Mouse (Mus musculus) left cerebral cortex, adult 9 months (tissue): ENCODE measurements around the gene Max.

ENCODE experiments used
- DNase-seq, 2 experiments: peaks; one replicate each; pipeline ENCODE4 v3.0.0; 2022; ENCODE audit warnings: low spot score in 2 of 2

Gene Max

DNA sequence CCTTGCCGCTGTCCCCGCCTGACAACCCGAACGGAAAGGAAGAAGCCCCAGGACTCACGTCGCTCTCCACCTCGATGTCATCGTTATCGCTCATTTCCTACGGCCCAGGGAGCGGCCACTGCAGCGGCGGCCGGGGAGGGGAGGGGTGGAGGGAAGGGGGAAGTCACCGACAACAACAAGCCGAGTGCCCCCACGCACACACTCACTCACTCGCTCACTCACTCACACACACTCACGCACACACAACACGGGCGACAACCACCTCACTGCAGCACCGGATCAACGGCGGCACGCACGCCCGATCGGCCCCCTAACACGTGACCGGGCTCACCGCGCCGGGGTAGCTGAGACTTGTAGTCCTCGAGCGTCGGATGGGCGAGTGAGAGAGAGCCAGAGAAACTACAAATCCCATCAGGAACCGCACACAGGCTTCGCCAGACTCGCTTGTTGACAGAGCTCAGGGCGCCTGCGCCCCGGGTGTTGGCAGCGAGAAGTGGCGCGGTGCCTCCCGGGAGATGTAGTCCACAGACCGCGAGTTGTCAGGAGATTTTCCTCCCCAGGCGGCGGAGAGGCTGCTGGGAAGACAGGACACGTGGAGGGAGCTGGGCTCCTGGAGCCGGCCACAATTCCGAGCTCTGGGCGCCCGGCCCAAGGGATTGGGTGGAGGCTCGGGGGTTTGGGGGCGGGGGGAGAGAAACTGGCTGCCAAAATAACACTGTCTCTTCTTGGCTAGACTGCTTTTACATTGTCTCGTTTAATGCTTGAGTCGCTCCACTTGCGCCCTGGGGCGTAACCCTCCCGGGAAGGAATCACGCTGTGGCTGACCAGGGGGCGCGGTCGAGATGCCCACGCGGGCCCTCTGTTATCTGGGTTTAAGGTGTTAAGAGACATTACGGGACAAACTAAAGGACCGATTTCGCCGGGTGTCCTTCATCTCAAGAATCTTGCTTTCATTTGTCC lies at the start of gene Max:
Max (minus strand) TSS at position 270 of the 960 bp plus-strand sequence.
- peak; percentile 99 for DNase-seq

DNA sequence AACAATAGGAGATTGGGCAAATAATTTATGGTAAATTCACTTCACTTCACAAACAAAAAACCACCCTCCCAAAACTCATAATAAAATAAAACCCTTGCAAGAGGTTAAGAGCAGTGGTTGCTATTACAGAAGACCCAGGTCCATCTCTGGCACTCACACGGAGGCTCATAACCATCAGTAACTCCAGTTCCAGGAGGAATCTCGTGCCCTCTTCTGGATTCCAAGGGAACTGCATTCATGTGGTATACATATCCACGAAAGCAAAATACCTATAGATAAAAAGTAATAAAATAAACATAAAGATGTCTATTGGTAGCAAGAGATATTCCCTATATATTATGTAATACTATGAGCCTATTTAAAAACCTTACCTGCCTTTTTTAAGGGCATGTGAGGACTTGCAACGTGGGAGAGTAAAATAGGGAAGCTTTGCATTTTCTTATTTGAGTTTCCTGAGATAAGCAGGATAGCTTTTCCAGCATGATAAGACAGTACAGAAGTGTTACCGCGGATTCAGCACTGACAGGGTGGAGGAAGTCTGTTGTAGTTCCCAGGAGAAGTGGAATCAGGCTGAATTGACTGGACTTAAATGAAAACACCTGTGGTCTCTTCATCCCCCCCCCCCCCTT lies 49.2 kb upstream of the Max start:
- no peak for DNase-seq

DNA sequence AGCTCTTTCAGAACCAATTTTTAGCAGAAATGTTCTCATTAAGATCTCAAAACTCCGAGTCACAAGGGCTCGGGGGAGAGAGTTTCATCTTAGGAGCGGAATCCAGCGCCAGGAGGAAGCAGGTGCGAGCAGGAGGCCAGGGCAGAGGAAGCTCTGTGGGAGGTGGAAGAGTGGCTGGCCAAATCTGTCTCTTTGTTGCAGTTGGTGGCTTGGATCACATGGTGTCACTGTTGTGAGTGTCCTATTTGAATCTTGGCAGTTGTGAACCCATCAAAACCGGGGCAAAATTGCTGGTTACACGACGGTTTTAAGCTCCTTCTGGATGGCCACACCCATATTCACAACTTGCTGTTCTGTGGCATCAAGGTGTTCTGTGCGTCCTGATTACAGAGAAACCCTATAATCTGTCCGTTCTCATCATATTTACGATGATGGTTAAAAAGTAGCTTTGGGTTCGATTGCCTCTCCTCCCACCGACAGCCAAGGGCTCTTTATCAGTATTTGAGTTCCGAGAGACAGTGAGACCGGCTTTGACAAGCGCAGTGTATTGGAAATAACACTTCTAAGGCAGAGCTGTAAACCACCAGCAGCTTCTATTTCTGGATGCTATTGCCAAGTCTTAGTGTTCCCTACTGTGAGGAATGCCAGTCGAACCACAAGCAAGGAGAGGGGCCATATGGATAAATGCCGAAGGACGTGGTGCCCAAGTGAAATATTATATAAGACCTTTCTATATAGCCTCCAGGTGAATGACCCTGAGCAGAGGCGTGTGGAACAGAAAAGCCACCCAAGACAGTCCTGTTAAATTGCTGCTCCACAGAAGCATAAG lies 47.4 kb upstream of the Max start:
- DNase-seq, result peak in 1 of 2 experiments; percentile 16

DNA sequence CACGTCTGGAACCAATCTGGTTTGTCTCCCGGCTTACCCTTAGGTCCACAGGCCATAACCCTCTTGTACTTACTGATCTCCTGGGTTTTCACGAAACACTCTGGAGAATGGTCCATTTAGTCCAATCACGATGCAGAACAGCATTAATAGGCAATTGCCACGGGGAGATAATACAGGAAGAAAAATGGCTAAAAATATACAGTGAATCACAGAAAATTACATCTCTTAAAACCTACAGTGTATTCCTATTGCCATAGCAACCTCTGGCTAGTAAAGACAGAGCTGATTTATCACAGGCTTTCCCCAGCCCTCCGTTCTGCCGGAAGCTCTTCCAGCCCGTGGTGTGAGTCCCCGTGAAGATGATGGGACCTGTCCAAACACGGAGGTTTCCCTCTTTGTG lies 42.9 kb upstream of the Max start:
- DNase-seq, result peak in 1 of 2 experiments; percentile 19

DNA sequence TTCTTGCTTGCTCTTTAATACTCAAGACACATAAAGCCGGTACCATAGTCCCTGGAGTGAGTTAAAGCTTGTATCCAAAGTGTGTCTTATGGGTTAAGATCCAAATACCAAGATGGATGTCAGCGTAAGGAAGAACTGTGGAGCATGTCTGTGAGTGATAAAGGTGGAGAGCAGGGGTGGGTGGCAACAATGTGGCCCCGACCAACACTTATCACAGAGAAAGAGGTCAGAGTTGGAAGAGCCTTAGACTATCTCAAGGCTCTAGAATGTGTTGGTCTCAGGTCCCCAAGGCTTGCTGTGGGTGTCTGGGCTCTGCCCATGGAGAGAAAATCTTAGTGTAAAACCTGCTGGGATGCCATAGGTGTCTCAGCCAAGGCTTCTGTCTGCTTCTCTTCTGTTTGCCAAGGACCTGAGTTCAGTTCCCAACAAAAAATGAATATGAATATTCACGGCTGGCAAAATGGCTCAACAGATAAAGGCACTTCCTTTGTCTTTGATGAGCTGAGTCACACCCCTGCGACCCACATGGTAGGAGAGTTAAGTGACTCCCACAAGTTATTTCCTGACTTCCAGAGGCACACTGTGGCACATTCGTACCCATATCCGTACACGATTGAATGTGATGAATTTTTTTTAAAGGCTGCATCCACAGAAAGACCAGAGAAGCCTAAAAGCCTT lies 40.7 kb upstream of the Max start:
- no peak for DNase-seq

DNA sequence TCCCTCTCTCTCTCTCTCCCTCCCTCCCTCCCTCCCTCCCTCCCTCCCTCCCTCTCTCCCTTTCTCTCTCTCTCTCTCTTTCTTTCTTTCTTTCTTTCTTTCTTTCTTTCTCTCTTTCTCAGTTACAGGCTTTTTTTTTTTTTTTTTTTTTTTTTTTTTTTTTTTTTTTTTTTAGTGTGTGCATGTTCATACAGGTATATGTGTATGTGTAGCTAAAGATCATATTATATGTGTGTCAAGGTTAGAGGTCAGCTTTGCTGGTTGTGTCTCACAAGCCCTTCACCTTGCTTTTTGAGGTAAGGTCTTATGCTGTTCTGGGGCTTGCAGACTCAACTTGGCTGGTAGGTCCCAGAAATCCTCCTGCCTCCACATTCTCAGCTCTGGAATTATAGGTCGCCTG lies 39.3 kb upstream of the Max start:
- no peak for DNase-seq

DNA sequence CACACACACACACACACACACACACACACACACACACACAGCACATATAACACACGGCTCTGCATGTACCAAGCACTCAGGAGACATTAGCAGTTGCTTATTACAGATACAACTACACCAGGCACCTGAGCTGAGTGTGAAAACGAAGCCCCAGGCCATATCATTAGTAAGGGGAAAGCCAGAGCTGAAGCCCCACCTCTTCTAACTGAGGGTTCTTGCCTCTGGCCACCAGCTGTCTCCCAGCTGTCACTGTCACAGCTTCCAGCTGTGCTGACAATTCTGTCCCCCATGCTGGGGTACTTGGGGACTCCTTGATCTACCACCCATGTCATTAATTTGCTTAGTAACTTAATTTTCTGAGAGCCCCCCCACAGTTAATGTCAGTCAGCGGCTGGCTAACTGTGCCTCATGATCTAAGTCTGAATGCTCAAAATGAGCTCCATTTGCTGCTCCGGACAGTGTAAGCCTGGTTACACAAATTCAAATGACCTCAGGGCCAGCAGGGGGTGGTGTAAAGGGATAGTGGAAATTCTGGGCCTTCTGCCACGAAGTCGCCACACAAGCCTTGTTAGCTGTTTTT lies 38.8 kb upstream of the Max start:
- no peak for DNase-seq

DNA sequence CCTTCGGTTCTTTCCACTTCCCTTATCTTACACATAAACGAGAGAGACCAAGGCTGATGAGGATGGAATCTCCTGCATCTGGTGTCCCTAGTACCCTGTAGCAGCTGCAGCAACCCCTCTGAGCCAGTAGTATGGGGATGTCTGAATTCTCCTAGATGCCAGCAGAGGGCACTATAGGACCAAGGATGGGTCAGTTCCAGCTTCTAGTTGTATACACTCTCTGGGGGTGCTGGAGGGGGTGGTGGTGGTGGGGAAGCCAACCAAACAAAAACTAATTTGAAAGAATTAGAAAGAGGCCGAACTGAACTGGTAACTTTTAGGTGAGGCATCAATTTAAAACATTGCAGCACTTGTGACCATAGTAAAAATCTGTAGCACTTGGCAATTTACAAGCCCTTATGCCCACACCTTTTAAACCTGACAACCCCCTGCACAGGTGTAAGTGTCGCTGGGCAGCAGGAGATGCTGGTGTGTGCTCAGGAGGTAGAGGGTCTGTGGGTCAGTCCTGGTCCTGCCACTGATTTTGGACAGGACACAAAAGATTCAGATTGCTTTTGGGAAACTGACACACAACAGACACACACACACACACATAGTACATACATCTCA lies 38.2 kb upstream of the Max start:
- peak in 1 of 2 experiments; percentile 75 for DNase-seq

DNA sequence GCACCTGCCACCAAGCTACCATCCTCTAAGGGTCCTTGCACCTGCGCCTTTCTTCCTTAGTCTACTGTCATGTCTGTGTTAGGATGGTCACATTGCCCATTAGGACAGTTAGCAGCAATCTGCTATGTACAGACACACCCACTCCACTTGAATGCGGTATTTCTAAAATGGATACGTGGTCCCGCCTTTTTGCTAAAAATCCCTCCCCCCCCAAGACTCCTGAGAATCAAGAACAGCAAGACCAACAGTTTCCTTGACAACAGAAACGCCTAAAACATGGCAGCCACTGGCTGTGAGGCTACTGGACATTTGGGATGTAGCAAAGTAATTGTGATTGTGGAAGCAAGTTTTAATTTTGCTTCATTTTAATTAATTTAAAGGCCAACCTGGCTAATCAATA lies 32.8 kb upstream of the Max start:
- no peak for DNase-seq

DNA sequence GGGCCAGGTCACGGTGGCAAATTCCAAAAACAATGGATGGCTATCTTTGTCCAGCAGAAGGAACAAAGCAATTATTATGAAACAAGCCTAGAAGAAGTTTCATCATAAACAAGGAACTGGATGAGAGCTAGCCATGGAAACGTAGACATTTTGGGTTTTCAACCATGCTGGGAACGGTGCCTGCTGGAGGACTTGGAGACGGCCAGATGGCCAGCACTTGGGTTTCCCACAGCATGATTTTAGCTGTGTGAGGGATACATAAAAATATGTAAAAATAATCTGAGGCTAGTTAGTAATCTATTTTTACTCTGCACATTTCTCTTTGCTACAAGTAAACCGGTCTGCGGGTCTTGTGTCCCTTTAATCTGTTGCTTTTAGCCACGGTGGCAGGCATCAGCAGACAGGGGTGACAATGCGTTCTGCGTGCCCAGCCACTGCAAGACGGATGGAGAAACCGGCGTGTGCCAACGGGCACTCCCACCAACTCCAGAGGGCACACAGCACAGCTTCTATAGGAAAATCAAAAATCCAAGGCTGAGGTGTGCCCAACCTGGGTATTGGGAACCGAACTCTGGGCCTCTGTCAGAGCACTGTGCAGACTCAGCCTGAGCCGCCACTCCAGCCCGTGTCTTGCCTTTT lies 31.0 kb upstream of the Max start:
- DNase-seq, result peak in 1 of 2 experiments; percentile 77

DNA sequence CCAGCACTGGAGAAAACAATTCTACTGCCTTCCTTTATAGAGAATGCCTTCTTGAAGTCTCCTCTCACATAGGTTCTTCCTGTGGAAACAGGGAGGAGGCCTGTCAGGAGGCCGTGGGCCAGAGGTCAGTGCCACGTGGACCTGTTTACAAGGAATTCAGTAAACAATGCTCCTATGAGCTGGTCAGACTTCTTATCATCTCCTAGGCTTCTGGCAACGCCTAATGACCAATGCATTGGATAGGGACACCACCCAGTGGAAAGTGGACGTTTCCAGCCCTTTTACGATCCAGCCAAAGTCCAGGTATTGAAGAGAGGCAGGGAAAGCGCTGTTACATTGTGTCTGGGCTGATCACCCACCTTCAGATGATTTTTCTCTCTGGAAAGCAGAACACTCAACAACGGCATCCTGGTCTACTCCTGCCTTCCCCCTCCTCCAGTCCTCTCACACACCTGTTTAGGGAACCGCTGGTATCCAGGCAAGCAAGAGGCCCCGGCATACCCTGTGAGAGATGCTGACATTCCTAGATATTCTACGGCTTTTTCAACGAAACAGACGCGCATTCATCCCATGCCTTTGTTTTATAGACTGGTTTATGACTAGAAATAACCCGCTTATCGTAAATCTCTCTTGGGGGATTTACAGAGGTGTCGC lies 20.9 kb upstream of the Max start:
- DNase-seq, result no peak

DNA sequence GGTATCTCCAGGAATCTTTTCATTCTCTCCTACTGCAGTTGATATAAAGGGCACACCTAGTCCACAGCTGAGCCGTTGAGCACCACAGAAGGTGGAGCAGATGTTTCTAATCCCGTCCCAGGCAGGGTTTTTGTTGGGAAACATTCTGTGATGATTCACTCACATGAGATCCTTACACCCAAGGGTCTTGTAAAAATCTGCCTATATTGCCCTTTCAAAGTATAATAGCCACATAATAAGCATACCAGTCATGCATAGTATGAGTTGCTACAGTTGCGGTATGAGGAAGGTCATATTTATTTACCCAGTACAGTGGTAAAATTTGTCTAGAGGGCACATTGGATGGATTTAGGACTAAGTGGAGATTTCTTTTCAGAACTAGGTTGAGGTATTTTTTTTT lies 17.5 kb upstream of the Max start:
- no peak for DNase-seq

DNA sequence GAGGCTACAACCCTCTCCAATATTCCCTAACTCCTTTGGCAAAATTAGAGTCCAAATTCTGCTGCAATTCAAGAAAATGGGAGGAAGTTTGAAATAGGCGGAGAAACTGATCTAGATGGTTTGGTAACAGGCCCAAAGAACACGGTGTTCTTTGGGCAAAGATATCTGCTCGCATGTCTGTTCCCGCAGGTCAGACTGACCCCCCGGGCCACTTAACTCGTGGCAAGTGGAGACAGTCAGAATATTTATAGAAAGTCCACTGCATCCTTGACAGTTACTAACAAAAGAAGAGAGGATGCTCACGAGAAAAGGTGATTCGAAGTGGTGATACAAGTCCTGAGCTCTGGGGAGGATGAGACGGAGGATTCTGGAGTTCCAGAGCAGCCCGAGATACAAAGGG lies 10.7 kb upstream of the Max start:
- no peak for DNase-seq

DNA sequence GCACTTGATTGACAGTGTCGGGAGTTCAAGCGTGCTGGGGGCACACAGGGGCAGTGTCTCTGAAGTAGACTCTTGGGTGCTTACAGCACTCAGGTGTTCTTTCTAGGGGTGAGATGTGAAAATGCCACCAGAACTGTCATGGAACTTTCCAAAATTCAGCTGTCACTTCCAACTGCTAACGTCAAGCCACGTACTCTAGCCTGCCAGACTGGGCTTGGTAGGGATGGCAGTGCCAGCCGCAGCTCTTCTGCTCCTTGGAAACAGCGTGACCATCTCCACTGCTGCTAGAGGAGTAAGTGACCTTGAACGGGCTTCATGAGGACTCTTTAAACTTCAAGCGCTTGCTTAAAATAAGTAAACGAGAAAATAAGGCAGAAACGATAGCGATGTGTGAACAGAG lies 10.2 kb upstream of the Max start:
- DNase-seq, result no peak

DNA sequence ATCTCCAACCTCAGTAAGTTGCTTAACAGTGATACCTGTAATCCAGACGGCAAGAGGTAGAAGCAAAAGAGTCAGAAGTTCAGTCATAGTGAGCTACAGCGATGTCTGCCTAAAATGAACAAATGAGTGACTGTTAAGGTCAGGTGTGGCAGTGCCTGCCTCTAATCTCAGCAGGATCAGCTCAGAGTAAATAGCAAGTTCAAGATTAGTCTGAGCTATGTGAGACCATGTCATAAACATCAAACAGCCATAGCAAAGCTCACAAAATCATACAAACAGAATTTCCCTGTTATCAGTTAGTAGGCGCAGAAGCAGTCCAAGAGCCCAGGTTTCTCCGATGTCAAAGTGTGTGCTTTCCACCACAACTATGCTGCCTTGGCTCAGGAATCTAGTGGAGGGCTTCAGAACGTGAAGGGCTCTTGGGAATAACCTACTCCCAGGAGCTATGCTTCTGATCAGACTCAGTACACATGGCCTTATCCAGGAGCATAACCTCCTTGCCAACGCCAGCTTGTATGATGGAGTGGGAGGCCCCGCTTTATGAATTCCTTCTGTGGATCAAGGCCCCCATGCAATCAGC lies 9.7 kb upstream of the Max start:
- no peak for DNase-seq

DNA sequence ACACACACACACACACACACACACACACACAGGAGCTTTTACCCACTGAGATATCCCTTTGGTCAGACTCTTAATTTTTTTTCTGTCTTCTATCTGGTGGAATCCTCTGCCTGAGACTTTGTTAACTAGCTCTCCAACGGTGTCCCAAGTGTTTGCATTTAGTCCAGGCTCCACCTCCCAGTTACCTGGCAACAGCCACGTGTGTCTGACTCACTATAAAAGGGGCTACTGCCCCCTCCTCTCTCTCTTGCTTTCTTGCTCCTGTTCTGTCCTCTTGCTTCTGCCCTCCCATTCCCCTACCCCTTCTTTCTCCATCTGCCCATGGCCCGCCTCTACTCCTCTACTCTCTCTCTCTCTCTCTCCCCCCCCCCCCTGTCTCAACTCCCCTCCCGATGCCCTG lies 3.9 kb upstream of the Max start:
- no peak for DNase-seq

DNA sequence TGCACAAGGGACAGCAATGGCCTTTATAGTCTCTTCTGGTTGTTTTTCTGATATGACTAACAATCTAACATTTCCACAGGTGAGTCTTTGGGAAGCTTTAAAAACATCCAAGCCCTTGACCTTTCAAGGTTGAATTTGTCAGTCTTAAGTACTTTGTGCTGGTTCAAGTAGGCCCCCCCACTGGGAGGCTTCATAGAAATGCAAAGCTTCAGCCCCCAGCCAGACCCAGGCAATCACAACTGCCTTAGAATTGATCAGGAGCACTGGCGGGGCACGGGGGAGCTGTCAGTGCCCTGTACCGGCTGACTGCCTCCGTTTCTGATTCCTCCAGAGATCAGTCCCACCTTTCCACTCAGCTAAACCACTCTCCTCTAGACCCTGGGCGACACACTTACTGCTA lies 3.1 kb upstream of the Max start:
- no peak for DNase-seq

DNA sequence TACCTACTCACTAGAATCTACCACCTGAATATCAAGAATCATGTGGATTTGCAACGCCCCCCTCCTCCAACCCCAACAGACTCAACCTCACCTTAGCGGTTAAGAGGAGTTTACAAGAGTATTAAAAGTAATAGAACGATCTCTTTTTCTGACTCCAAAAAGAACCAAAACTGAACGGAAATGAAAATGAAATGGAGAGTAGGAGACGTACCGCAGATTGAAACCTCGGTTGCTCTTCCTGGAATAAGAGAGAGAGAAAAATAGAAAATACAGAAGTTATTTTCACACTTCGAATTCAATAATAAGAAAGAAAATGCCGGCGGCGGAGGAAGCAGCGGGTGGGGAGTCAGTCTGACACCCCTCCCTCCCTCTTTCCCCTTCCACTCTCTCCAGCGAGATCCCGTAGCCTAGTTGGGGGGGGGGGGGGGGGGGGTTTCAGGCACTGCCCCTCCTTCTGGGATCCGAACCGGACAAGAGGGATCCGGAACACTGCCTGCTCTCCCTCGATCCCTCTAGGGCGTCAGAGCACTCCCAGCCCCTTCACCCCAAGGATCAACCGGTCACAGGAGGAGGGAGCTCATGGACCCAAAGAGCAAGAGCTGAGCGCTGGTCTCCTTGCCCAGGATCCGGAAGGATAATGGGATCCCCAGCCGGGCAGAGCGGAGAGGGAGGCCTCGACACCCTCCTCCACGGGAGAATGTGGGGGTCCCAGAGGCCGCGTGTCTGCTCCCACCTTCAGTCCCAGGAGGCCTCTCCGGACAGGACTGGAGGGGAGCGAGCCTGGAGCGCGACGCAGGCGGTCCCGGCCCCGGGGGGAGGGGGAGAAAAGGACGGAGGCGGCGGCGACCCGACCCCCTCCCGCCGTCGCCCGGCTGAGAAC lies 709 bp downstream of the Max start:
- no peak for DNase-seq

DNA sequence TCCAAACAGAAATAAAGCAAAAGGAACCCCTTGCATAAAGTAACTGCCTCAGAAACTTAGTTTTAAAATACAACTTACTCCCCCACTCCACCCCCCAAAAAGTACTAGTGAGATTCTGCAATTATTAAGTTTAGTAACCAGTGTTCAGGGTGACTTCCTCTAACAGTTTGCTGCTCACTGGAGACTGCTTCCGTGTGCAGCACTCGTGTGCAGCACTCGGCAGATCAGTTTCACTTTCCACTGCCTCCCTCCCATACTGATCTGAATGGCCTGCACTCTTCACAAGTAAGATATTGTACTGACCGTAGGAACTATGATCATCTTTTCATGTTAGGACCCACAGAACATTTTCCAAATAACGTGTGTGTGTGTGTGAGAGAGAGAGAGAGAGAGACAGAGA lies 4.3 kb downstream of the Max start:
- DNase-seq, result no peak
